Mouse (Mus musculus) CD4-positive helper T cell, adult 2 months (primary cell): Measurements from ENCODE around the gene Sdk2.
A peak's percentile ranks its signal among the peaks of the same experiment; 100 is the strongest.

ENCODE experiments used
- DNase-seq: peaks from one replicate; pipeline ENCODE4 v3.0.0-alpha.2; 2012; ENCODE audit warnings: low read depth, missing footprints, low spot score

The Sdk2 gene

DNA sequence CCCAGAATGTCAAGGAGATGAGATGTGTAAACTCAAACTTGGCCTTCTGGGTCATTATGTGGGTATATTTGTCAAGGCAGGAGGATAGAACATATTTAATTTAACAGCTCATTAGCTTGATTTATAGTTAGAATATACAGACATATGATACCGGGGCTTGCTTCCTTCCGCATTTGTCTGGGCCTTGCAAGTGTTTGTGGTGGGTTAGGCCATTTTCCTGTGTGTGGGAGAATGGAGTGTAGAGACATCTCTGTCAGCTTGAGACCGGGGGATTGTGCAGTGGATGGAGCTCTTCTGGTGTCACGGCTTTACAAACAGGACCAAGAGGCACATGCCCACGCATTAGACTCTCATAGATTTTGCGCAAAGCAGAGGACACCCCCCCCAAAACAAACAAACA is 235.2 kb downstream of the Sdk2 start:
- DNase-seq, result no peak

DNA sequence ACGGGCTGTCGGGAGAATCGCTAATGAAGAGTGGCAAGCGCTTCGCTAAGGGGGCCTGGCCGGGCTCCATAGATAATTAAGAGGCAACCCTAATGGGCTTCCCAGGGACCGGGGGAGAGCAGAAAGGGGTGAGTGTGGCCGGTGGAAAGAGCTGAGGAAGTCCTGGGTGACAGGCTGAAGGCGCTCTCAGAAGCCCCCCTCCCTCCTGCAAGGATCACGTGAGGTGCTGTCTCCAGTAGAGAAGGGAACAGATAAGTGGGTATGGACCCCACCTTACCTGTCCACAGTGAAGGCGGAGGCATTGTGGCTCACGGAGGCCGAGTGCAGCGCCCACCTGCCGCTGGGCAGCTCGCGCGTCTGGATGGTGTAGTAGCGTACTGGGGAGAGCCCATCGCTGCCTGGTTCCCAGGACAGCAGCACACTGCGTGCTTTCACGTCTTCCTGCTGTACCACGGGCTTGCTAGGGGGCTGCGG is 238.7 kb downstream of the Sdk2 start:
- no peak for DNase-seq

DNA sequence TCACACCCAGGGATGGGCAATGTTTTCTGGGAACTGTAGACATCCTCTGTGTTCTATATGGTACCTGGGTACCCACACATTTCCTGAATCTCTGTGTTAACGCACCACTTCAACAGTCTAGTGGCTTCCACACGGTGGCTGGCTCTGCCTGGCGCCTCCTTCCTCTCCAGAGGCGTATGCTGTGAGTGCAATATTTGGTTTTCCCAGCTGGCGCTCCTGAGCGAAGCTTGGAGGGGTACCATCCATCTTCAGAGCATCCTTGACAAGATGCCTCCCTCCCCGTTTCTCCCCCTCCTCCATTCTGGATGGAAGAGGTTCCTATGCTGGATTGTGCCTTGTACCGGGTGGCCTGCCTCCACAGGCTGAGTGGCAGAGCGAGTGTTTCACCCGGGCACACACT is 246.8 kb downstream of the Sdk2 start:
- no peak for DNase-seq

DNA sequence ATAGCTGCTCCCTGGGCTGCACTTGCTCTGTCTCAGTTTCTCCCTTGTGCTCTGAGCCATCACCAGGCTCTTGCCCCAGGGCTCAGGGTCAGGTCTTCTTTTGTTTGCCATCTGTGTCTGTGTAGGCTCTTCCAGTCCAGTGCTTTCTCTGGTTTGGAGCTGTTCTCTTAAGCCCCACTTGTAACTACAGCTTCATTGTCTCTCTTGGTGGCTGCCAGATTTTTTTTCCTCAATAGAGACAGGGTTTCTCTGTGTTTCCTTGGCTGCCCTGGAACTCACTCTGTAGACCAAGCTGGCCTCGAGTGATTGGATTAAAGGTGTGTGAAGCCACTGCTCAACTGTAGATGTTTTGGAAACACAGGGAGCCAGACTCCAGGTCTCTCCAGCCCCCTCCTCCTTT is 247.8 kb downstream of the Sdk2 start:
- DNase-seq, result no peak

DNA sequence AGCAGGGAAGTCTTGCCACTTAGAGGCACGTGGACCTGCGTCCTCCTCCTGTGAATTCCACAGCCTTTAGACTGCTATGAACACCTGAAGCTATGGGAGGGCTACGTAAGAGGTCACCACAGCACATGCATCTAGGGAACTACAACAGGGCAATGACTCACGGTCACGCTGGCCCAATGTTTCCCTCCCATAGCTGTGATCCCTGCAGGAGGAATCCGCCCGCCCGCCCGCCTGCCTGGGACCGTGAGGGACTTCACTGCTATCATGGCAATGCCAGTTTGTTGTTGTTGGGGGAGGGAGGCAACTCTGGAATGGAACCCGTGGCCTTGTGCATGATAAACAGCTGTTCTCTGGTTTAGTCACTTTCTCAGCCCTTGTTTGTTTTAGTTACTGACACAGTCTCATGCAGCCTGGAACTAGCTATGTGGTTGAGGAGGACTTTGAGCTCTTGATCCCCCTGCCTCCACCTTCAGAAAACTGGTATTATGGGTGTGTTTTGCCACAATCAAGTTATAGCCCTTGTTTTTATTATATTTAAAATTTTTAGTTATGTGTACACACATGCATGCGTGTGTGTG is 249.8 kb downstream of the Sdk2 start:
- DNase-seq, result no peak

DNA sequence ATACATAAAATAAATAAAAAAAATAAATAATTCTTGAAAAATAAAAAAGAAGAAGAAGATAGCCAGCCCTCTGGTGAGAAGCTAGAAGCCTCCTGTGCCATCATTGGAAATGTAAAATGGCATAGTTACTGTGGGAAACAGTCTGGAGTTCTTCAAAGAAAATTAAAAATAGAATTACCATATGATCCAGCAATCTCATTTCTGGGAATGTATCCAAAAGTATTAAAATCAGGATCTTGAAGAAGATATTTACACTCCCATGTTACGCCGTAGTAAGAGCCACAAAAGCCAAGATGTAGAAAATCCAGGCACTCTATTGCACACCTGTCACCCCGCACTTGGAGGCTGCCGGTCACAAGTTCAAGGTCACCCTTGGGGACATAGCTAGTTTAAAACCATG is 250.4 kb downstream of the Sdk2 start:
- DNase-seq, result no peak

DNA sequence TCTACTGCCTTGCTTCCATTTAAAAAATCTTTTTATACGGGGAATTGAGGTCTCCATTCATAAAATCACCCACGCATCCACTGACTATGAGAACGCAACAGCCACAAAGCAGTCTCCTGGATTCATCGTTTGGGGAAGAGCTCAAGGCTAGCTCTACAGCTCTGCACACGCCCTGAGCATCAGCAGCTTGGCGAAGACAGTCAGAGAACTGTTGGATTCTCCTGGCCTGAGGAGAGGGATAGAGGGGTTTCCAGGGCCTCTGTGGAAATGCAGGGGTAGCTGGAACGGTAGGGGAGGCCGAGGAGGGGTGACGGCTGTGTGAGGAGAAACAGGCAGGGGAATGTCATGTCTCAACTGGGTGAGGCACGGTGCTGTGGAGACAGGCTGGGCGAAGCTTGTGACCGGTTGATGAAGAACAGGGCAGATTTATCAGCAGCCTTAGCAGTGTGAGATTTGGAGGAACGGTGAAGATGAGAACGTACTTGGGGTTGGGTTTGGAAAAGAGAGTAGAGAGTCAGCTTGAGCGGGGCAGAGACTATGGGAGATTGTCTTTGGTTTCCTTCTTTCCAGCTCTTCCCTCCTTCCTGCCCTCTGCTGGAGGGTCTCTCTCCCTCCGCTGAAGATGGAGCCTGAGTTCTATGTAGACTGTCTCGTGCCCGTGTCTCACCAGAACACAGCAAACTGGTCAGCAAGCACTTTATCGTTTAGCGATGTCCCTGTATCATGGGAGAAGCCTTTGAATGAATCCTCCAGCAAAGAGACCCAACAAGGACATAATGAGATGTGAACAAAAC is 255.1 kb downstream of the Sdk2 start:
- DNase-seq, result no peak

DNA sequence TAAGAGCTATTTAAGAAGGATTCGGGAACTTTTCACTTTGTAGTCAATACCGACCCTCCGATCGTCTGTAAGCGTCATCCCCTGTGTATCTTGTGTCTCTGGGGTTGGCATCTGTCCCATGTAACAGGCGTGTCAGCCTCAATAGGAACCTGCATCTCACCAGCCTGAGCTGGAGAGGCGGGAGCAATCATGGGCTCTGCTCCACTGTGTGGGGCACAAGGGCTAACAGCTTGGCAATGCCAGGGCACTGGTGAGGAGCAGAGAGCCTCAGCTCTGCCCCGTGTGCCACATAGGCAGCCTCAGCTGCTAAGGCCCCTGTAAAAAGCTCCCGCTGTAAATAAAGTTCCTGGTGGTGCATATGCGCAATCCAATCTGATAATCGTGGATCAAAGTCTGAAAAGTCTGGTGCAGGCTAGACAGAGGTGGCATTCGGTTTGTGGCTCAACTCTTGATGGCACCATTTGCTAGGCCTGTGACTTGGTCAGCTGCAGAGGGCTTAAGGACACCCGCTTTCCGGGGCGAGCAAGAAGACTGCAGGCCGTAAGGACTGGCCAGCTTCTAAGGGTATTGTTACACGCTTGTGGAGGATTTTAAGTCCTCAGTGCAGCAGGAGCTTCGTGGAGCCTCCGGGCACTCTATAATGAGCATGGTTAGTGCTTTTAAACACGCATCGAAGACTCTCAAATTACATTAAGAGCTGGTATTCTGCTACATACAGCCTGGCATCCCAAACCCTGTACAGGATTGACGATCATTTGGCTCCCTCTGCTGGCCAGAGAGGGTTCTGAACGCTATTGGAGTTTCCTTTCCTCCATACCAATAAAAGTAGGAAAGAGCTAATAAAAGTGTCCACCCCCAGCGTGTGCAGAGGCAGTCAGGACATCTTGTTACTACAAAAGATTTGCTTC is 256.0 kb downstream of the Sdk2 start:
- peak; percentile 71 for DNase-seq

DNA sequence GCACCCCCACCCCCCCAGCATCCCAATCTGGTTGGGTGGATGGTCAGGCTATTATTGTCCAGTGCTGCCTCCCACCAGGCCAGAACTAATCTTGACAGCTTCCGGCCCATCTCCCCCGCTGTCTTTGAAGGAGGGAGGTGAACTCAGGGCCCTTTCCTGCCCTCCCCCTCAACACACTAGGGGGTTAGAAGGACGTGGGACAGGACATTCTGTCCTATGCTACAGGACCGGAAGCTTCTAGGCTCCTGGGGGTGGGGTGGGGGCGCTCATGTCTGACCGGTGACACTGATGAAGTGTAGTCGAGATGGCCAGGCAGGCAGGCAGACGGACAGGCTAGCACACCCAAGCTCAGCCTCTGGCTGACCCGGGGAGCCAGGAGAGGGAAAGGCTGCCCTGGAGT is 259.8 kb downstream of the Sdk2 start:
- DNase-seq, result no peak

DNA sequence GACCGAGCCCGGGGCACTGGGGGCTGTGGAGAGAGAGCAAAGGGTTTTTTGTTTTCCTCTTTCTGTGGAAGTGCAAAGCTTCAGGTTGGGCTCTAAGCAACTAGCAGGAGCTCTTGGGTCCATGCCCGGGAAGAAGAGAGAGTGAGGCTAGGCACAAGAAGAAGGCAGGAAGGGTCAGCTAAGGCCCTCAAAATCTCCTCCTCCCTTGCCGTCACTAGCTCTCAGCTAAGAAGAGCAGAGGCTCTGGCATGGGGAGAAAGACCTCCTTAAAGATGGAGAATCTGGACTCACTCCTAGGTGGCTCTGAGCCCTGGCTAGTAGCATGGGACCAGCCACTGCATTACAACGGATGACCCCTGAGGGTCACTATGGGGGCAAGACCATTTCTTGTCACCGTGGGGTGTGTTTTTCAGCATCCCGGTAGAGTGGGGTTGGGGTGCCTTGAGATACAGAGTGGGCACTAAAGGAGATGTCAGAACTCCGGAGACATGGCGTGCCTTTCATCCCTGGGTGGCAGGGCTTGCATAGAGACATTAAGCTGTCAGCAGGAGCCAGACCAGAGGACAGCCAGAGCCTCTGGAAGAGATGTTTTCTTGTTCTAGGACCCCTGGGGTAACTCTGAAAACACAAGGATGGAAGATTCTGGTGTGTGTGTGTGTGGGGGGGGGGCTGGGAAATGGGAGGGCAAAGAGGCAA is 260.3 kb downstream of the Sdk2 start:
- DNase-seq, result no peak

DNA sequence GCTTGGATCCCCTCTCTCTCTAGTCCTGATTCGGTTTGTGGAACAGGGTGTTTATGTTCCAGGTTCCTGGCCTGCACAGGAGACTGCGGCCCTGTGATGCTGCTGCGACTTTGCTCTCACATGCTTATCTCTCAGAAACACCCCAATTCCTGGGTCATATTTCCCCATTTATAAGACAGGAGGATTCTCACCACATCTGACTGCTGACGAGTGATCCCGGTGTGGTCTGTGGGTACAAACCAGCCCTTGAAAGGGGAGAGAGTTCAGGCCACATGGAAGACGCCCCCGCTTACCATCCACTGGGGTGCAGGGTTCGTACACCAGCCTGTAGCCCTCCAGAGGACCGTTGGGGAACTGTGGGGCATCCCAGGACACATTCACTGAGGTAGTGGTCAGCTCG is 260.9 kb downstream of the Sdk2 start:
- no peak for DNase-seq

DNA sequence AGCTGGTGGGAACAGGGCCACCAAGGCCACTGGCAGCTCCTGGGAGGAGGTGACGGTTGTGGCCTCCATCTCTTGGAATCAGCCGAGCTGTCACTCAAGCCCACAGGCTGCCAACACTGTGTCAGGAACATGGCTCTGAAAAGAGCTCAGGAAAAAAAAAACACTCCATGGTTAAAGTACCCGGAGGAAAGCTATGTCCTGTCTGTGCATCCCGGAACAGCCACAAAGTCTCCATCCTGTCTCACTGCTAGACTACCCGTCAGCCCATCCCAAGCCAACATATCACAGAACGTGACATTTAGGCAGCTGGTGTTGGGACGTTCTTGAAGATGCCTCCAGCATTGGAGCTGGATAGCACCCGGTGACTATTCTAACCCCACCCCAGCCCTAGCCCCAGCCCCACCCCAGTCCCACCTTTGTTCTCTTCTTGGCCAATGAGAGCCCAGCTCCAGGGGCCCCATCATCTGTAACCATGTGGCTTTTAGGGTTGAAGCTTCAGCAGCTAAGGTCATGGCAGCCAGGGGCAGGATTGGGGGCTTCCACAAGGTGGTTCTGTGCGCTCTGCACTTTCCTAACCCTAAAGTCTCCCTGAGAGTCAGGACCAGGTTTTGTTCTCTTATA is 263.4 kb downstream of the Sdk2 start:
- DNase-seq, result peak; percentile 61

DNA sequence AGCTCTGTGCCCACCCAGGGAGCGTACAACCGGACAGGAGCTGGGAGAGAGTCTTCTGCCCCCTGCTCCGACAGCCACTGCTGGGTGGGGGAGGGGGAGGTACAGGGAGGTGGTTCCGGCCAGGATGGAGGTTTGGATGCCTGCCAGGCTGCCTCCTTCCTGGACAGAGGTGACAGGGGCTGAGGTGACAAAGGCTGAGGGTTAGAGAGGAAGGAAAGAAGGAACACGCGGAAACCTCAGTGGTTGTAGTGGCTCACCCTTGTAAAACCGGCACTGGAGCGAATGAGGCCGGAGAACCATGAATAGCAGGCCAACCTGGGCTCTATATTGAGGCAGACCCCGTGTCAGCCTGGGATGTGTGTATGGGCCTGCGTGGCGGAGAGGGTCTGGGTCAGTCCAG is 264.4 kb downstream of the Sdk2 start:
- DNase-seq, result peak; percentile 55

DNA sequence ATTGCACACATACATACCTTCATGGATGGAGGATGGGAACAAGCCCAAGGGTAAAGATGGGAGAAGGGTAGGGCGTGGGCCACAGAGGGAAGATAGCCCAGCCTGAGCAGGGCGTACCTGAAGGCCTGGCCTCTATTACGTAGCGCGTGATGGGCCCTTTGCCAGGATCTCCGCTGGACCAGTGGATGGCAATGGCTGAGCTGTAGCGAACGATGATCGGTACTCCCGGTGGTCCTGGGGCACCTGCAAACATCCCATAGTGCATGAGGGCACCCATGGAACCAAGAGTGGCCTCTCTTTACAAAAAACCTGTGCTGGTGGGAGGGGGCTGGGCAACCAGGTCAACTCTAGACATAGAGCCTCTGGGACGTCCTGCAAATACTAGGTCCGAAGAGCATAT is 266.8 kb downstream of the Sdk2 start:
- no peak for DNase-seq

DNA sequence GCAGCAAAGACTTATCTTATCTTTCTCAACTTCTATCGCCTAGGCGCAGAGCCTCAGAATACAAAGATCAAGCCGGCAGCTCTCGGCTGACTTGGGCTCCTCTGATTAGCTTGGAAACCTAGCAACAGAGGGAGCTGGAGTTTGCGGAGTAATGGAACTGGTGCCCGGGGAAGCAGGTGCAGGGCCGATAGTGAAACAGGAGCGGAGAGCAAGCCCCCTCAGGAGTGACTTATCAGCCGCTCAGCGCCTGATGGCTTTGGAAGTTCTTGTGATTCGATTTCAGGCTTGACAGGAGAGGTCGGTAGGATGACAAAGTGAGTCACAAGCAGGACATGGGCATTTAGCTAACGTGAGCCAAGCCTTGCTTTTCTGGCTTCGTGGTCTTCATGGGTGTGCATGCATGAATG is 267.8 kb downstream of the Sdk2 start:
- DNase-seq, result no peak

DNA sequence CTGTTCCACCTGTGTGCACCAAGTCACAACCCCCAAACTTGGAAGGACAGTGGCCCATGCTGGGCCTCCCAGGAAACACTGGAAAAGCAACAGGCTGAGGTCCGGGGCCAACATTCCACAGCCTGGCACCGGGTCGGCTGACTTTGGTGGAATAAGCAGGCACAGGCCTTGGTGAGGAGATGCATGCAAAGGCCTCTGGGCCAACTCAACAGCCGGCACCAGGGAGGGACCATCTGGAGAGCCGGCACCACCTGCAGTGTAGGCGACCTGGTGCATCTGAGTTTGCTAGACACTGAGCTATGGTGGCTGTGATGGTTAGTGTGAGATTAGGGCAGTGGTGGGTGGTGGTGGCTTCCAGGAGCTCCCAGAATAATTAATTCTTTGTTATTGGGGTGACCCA is 268.8 kb downstream of the Sdk2 start:
- no peak for DNase-seq

DNA sequence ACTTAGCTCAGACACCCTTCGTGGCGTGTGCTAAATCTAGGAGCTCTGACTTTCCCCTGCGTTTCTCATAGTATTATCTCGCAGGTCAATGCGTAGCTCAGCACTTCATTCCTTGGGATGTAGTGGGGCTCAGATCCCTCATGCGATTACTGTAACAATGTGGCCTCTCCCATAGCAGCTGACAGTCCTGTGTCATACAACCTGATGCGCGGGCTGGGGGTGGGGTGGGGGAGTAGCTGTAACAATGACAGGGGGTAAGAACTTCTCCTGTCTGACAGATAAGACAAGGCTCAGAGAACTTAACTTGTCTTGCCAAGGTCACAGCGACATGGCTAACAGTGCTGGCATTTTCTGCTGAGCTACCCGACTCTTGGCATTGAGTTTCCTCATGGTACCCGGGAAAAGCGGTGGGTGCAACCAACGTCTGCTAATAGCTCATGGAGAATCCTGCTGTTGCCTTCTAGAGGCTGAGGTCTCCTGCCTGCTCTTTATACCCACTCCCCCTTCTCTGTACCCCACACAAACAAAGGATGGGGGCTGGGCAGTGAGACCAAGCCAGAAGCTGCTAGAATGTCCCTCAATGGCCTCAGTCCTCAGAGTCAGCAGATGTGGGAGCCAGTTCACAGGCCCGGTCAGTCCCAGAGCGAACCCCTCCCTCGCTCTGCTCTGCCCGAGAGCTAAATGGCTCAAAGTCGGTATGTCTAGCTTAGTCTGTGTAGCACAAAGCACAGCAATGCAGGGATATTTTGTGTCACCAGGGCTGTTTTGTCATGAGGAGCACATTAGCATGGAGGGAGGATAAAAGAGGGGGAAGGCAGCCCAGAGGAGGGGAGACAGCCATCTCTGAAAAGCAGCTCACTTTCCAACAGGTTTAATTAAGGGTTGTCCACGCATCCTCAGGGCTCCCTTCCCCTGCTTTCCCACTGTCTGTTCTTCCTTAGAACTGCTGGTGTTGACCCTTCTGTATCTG is 269.5 kb downstream of the Sdk2 start:
- no peak for DNase-seq

DNA sequence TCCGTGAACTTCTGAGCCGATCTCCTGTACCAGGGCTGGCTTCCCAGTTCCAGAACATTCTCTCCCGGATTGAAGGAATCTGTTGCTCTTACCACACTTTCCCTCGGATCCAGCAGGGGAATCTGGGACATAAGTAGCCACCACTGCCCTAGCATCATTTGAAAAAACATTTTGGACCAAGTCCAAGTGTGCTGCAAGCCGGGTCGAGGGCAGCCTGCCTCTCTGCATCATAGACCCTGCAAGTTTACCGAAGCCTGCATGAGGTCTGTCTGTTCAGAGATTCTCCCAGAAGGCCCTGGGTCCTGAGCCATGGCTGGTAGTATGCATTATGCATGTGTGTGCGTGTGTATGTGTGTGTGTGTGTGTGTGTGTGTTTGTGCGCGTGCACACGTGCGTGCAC is 271.0 kb downstream of the Sdk2 start:
- no peak for DNase-seq

DNA sequence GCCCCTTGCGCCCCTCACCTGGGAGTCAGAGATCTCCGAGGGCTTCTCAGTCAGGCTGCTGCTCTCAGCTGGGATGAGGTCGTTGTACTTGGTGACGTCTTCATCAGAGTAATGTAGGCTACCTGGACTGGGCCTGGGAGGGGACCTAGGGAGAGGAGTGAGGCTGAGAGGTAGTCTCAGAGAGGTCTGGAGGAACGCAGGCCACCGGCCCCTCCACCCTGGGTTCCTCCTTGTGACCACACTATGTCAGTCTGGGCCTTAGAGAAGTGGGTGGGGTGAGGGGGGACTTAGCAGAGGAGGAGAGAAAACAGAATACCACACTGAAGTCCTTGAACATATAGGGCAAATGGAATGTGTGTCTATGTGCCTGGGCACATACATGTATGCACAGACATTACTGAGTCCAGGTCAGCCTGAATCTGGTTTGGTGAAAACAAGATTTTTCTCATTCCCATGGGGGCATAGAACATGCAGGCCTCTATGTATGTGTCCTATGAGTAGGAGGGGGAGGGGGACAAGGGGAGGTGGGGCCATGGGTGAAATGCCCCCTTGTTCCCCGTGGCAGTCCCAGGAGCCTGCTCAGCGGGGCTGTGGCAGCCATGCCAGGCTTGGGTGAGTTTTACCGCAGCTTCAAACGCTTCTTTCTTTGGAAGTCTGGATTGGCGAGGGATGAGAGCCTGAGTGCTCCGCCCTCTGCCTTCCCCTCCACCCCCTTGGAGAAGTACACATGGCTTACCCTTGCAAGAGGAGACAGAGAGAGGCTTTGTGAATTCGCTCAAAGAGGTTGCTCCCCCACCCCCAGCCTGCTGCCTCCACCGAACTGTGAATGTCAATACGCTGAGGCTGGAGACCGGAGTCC is 275.3 kb downstream of the Sdk2 start:
- DNase-seq, result no peak
